Comparison of ENCODE assay signal across 17 mouse cellular contexts in genomic region chr17:32981361-32981760, GRCm38 (mm10).
"Had no signal": no experiment of that assay in that cellular context is flagged by ENCODE, and none has a peak within 500 bp of the region (broad histone marks: within the 10 kb centered on the region; RNA-seq: fewer than 3 reads in every experiment).

No protein-coding gene starts in this region.

- H3K4me3 ChIP-seq: lung, embryonic 15.5 days; megakaryocyte, embryonic 14.5 days; midbrain, embryonic 13.5 days; midbrain, embryonic 15.5 days; neural tube, embryonic 12.5 days; stomach, embryonic 15.5 days had no signal

- H3K4me2 ChIP-seq: lung, embryonic 15.5 days; midbrain, embryonic 11.5 days; midbrain, embryonic 13.5 days; midbrain, embryonic 15.5 days; neural tube, embryonic 12.5 days; stomach, embryonic 15.5 days had no signal

- ATAC-seq: lung, postnatal 0 days; midbrain, embryonic 13.5 days; midbrain, embryonic 15.5 days had no signal

- H3K27me3 ChIP-seq: lung, embryonic 15.5 days; midbrain, embryonic 15.5 days; neural tube, embryonic 12.5 days; stomach, embryonic 15.5 days had no signal

- H3K9me3 ChIP-seq: lung, embryonic 15.5 days; midbrain, embryonic 13.5 days; midbrain, embryonic 15.5 days; neural tube, embryonic 12.5 days; stomach, embryonic 15.5 days had no signal

- H3K9ac ChIP-seq: lung, embryonic 15.5 days; midbrain, embryonic 13.5 days; midbrain, embryonic 15.5 days; neural tube, embryonic 12.5 days; stomach, embryonic 15.5 days had no signal

- H3K4me1 ChIP-seq: lung, embryonic 15.5 days; megakaryocyte, embryonic 14.5 days; midbrain, embryonic 13.5 days; midbrain, embryonic 15.5 days; neural tube, embryonic 12.5 days; stomach, embryonic 15.5 days had no signal

- DNase-seq: lung, adult 2 months; lung, postnatal 14 days; lung, postnatal 36 days; right cerebral cortex, postnatal 14 days; thymus, adult 2 months; thymus, postnatal 25 days; thymus, postnatal 4 days had no signal

- H3K27ac ChIP-seq: lung, embryonic 15.5 days; macrophage; midbrain, embryonic 13.5 days; midbrain, embryonic 15.5 days; neural tube, embryonic 12.5 days; stomach, embryonic 15.5 days; stomach, postnatal 0 days had no signal
